Mouse (Mus musculus): Measurements from ENCODE around the gene Emb. TPM values are rescaled to one million over a fixed set of nuclear protein-coding genes. Genes with fewer than 3 reads are reported as not detected.
A peak's percentile ranks its signal among the peaks of the same experiment; 100 is the strongest.

Gene Emb
- polyA plus RNA-seq, 1 experiment = 34.7 TPM

DNA sequence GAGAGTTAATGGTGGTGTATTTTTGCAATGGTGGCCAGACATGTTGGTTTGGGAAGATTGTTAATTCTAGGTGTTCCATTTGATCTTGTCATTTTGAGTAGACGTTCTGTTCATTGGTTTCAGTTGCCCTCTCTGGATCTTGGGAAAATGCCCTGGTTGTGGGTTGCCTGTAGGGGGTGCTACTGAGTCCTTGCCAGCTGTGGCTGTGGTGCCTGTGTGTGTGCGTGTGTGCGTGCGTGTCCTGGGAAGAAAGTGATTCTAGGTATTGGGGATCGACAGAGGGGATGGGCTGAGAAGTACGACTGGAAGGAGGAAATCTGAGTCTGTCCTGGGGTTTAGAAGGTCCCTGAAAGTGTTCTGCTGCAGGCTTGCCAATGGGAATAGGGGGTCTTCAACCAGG lies 79.1 kb downstream of the Emb start:
- 94% methylated on average over 6 of the region's 6 CpGs for WGBS

DNA sequence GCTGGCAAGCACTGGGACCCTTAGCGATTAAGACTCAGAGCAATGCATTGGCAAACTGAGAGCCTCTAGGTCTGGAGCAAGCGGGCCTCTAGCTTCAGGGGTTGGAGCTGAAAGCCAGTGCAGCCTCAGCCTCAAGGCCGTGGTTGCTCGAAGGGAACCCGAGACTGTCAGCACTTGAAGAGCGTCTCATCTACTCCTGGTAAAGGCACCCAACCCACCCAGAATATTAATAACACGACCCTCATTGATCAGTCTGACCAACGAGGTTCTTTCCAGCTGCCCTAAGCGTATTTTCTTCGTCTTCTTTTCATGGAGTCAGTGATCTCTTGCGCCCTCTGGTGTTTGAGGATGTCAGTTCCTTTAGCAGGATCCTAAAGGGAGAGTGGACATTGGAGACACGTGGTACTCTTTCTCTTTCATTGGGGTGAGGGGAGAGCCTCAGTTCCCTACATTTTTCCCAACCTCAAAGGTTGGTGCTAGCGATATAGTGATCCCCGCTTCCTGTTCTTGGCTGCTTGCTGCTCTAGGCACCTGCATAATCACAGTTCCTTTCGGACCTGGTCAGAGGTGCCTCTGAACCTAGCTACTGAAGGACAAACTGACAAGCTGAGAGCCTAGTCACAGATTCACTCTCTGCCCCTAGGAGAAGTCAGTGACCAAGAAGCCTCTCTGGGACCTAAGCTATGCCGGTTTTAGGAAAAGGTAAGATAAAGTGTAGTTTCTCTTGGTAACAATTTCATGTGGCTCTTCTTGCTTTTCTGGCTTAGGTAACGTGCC lies 81.3 kb downstream of the Emb start:
- H3K4me3 ChIP-seq (replicated peaks; ENCODE audit: insufficient read depth, low read depth, low read length) = peak overlapping the region; percentile 35
- WGBS = 23% methylated on average over 17 of the region's 17 CpGs
- H3K27me3 ChIP-seq (ENCODE audit: control insufficient read depth, insufficient read depth, low read length) = no peaks in the 10 kb centered on the region
- H3K27ac ChIP-seq (ENCODE audit: insufficient read depth, low read length) = no peak overlapping the region
- H3K4me1 ChIP-seq (ENCODE audit: control insufficient read depth, insufficient read depth, low read length) = no peaks in the 10 kb centered on the region
- DNase-seq = peak; percentile 63 to 74
- TF ChIP-seq POLR2A (IDR thresholded peaks at IDR 0.05; ENCODE audit: borderline replicate concordance, insufficient read depth, low read length) (no peak), CTCF (IDR thresholded peaks at IDR 0.05; ENCODE audit: borderline replicate concordance, insufficient read depth, low read depth, low read length) (peak; percentile 63; the same call in 1 of the 2 replicates)

More for the DNA sequence above, 79.1 kb downstream of the Emb start:
- TF ChIP-seq POLR2A (IDR thresholded peaks at IDR 0.05; ENCODE audit: borderline replicate concordance, insufficient read depth, low read length) (no peak), CTCF (IDR thresholded peaks at IDR 0.05; ENCODE audit: borderline replicate concordance, insufficient read depth, low read depth, low read length) (no peak)
- Histone ChIP-seq H3K27me3 (ENCODE audit: control insufficient read depth, insufficient read depth, low read length) (no peaks in the 10 kb centered on the region), H3K27ac (ENCODE audit: insufficient read depth, low read length) (no peak overlapping the region), H3K4me3 (replicated peaks; ENCODE audit: insufficient read depth, low read depth, low read length) (no peak overlapping the region), H3K4me1 (ENCODE audit: control insufficient read depth, insufficient read depth, low read length) (no peaks in the 10 kb centered on the region)
- no peak for DNase-seq

DNA sequence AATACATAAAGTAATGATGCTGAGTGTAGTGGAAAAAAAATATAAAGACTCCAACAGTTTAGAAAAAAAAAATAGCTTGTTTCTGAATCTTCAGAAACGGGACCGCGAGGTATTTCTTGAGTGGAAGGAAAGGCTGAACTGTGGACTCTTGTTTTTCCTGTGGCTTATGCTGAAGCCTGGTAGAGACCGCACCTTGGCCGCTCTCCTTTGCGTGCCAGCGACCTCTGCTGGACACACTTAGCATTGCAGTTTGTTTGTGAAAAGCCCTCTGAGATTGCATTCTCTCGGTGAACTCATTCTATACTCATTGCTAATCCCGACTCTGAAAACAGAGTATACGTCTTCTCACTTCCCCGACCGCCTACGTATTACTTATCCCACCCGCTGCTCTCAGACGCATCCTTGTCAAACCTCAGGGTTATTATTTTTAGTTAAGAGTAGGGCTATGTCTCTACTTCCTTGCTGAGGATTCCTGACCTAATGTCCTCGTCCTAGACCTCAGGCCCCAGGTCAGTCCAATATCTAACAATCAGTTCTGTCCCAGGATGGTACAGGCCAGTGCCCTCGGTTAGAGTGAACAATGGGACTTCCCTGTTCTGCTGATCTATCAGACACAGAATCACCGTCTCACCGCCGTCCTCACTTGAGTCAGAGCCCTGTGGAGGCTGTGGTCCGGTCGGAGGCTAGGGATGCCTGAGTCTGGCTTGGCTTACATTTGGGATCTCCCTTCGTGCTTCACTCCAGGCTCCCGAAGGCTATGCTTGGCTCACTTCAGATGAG lies 103.3 kb downstream of the Emb start:
- no peak overlapping the region for H3K4me3 ChIP-seq (replicated peaks; ENCODE audit: insufficient read depth, low read depth, low read length)
- WGBS = 25% methylated on average over 24 of the region's 24 CpGs
- TF ChIP-seq POLR2A (IDR thresholded peaks at IDR 0.05; ENCODE audit: borderline replicate concordance, insufficient read depth, low read length) (no peak), CTCF (IDR thresholded peaks at IDR 0.05; ENCODE audit: borderline replicate concordance, insufficient read depth, low read depth, low read length) (peak; percentile 89)
- H3K27me3 ChIP-seq (ENCODE audit: control insufficient read depth, insufficient read depth, low read length) = no peaks in the 10 kb centered on the region
- no peak overlapping the region for H3K27ac ChIP-seq (ENCODE audit: insufficient read depth, low read length)
- no peaks in the 10 kb centered on the region for H3K4me1 ChIP-seq (ENCODE audit: control insufficient read depth, insufficient read depth, low read length)
- DNase-seq = peak; percentile 62 to 79

Other genes with a start within 250 kb of the Emb start
- 24.8 and 25.7 TPM in 2 replicates for gene Parp8, start 183.0 kb upstream of the Emb start, polyA plus RNA-seq (2012; rRNA removed)
- gene Gm17509, start 12.5 kb downstream of the Emb start, polyA plus RNA-seq (2012; rRNA removed) = 1.6 and 1.8 TPM in 2 replicates

Measured in cerebellum, adult 2 months (tissue).